Mouse (Mus musculus) small intestine, adult 10 weeks (tissue): ENCODE results near the gene Mut. TPM values are rescaled to one million over a fixed set of nuclear protein-coding genes. Genes with fewer than 3 reads are reported as not detected.

ENCODE experiments used
- polyA plus RNA-seq: library from polyadenylated mRNA; stranded (reverse); fragments of 350-450 nt; fragmentation: Illumina TruSeq; extraction: RNeasy Lipid Tissue Mini Kit (QIAGEN cat#74804); gene quantifications from one replicate; pipeline ENCODE4 v1.2.3, GENCODE M21; 2014; ENCODE audit warnings: low replicate concordance

Mut gene
- 64.9 TPM for polyA plus RNA-seq

DNA sequence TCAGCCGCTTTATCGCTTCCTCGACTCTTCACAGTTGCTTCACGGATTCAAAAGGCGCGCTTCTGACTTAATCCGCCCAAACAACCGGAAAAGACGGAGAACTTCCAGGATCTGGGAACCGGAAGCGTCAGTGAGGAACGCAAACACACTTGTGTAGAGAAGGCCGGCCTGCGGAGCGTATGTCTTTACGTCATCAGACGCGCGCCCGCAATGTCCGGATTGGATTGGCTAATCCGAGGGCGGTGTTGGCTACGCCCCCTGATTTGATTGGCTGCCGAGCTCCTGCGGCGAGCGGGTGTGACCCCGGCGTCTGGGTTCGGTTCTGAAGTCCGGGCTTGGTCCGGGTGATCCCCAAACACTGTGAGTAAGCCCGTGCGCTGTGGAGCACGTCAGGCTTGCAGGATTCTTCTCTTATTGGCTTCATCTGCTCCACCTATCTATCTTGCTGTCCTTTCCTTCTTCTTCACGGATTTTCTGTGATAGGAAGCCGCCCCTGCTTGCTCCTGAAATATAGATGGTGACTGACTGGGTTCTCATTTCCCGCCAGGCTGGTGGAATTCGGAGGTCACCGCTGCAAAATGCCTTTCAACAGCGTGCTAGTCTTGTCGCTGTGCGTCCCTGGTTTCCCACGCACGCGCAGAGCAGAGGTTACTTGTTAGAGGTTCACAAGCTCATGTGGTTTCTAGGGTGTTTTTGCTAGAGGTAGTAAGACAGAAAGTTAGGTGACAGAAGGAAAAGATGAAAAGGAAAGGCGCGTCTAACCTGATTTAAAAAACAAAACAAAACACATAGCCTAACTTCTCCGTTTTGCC lies at the start of gene Mut, which contains the start of gene Cenpq:
Gene Mut (plus strand): TSS at position 266 of the 812 bp plus-strand sequence.
Gene Cenpq (minus strand): TSS at position 628 of the 812 bp plus-strand sequence.

DNA sequence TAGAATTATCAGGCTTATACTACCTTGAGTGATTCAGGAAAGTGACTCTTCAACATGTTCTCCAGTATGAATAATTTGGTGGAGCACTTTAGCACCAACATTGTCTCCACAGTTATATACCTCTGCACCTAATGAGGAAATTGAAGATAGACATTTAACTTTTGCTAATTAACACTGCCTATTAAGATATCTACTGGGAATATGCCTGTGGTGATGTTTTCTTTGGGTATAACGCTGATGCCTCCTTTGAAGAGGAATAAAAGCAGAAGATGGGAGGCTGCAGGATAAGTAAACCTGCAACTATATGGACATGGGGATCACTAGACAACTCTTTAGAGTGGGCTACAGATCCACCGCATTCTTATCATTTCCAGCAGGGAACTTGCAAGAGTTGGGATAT lies 20.2 kb upstream of the Mut start, which contains the start of gene Glyatl3:
Gene Glyatl3 (minus strand): TSS at position 101 of the 400 bp plus-strand sequence.

Other genes starting within 250 kb of the Mut start
- gene Esp1, start 207.6 kb upstream of the Mut start, polyA plus RNA-seq = not detected
- gene Crisp2, start 127.7 kb upstream of the Mut start, polyA plus RNA-seq = 2.1 TPM
- gene Rhag, start 123.6 kb upstream of the Mut start, polyA plus RNA-seq = not detected
- 23.5 TPM for gene 9130008F23Rik, start 54.1 kb upstream of the Mut start, polyA plus RNA-seq
- not detected for gene Glyatl3, start 20.3 kb upstream of the Mut start, polyA plus RNA-seq
- gene Cenpq, start 362 bp downstream of the Mut start, polyA plus RNA-seq = 29.5 TPM